Mouse (Mus musculus) lung, postnatal 0 days (tissue): ENCODE measurements at regions not wholly inside any gene's neighbourhood (a gene's known extent, or its start where the extent isn't known, plus 50 kb on each side); places are given as distances from the start of the nearest gene placed in this dataset.

ENCODE experiments used
- CTCF ChIP-seq: IDR thresholded peaks from 2 replicates; pipeline ENCODE4 v1.5.1; 2016; ENCODE audit warnings: antibody characterized with exemption, mild to moderate bottlenecking
- EP300 ChIP-seq: IDR thresholded peaks from 2 replicates; pipeline ENCODE4 v1.6.1; 2016; ENCODE audit warnings: antibody characterized with exemption, mild to moderate bottlenecking, control low read depth

GRCm38 (mm10) chr16:5487259-5487658 lies 231.5 kb upstream of the Eef2kmt start:
- TF ChIP-seq CTCF: no peak
- no peak for TF ChIP-seq EP300
